Mouse (Mus musculus) limb, embryonic 12.5 days (tissue): ENCODE measurements around the gene Ttc22. TPM values are rescaled to one million over a fixed set of nuclear protein-coding genes. Genes with fewer than 3 reads are reported as not detected.
A peak's percentile ranks its signal among the peaks of the same experiment; 100 is the strongest.

Experiments
- ATAC-seq: fragments of 200-750 bp; cut with Nextera tagmentation; 2 replicates; pipeline ENCODE4 v1.8.0; 2017; ENCODE audit warnings: low read depth, moderate TSS enrichment; ENCODE audit not compliant: insufficient number of reproducible peaks, insufficient read depth, low FRiP score, low TSS enrichment
- H3K27ac ChIP-seq: fragments of 300-500 bp; sonication (generic); 2 replicates; pipeline ENCODE4 v1.5.1; 2016; ENCODE audit warnings: mild to moderate bottlenecking, moderate library complexity
- H3K27me3 ChIP-seq: fragments of 300-500 bp; sonication (generic); 2 replicates; pipeline ENCODE4 v1.6.1; 2016; ENCODE audit warnings: mild to moderate bottlenecking, moderate library complexity
- H3K36me3 ChIP-seq: fragments of 300-500 bp; sonication (generic); 2 replicates; pipeline ENCODE4 v1.6.1; 2016; ENCODE audit warnings: mild to moderate bottlenecking, moderate library complexity
- H3K4me1 ChIP-seq: fragments of 300-500 bp; sonication (generic); replicated peaks from 2 replicates; pipeline ENCODE4 v1.6.1; 2016
- H3K4me2 ChIP-seq: fragments of 300-500 bp; sonication (generic); 2 replicates; pipeline ENCODE4 v1.6.1; 2016; ENCODE audit warnings: mild to moderate bottlenecking, moderate library complexity
- H3K4me3 ChIP-seq: fragments of 300-500 bp; sonication (generic); replicated peaks from 2 replicates; pipeline ENCODE4 v1.5.1; 2016; ENCODE audit warnings: mild to moderate bottlenecking
- H3K9ac ChIP-seq: fragments of 300-500 bp; sonication (generic); replicated peaks from 2 replicates; pipeline ENCODE4 v1.6.1; 2016; ENCODE audit warnings: mild to moderate bottlenecking, moderate library complexity
- H3K9me3 ChIP-seq: fragments of 300-500 bp; sonication (generic); 2 replicates; pipeline ENCODE4 v1.6.1; 2016; ENCODE audit warnings: mild to moderate bottlenecking, moderate library complexity
- WGBS: fragments of 180-500 bp; shearing (Covaris S2); methylation state at CpG from one replicate; pipeline ENCODE4 v1.1.7; 2016; 5-methylcytosine and 5-hydroxymethylcytosine counted together
- polyA plus RNA-seq: library from polyadenylated mRNA; unstranded; fragments of >200 nt; fragmentation: Nextera tagmentation; extraction: Ambion mirVana; gene quantifications from 2 replicates; pipeline ENCODE4 v1.2.1, GENCODE M21; 2016

Ttc22 gene
- polyA plus RNA-seq, 1 experiment from 2014 or later = 0.31 TPM

DNA sequence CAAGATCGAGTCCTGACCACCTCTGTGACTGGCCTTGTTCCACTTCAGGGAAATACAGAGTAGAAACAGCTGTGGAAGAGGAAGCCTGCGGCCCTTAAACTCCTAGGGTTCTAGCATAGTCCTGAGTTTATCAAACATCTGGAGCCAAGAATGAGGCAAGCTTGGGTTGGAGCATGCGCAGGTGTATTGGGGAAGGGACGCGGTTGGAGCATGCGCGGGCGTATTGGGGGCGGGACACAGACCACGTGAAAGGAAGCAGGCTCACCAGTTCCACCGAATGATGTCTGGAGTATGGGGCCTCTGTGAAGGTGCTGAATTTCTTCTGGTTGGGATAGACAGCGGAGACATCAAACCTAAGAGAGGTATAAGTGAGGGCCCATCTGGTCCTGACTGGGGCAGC, 6.6 kb upstream of the Ttc22 start:
- Histone ChIP-seq H3K9me3 (no peaks in the 10 kb centered on the region), H3K36me3 (no peaks in the 10 kb centered on the region), H3K4me2 (no peak overlapping the region), H3K4me1 (peaks cover 10% of the 10 kb centered on the region), H3K27ac (no peak overlapping the region), H3K9ac (no peak overlapping the region), H3K27me3 (peaks cover 27% of the 10 kb centered on the region), H3K4me3 (no peak overlapping the region)
- WGBS = 77% methylated on average over 12 of the region's 12 CpGs
- ATAC-seq = no peak

DNA sequence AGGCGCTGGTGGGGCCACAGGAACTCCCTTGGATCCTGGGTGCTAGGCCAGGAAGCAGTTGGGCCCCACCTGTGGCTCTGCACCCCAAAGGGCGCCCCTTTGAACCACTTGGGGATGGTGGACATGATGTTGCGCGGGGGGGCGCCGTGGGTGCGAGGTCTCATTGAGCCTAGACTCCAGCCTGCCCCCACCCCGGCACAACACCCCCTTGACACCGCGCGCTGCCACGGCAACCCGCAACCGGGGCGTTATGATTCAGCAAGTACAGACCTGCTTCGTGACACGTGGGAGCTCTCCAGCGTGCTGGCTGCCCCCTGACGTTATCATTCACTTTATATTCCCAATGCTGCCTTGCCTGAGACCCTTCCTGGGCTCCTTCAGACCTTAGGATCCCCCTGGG, 5.2 kb upstream of the Ttc22 start, which contains the start of gene Lexm:
Gene Lexm (minus strand): TSS at position 186 of the 400 bp plus-strand sequence.
- H3K4me2 ChIP-seq = peak within 1 kb of the TSS; percentile 45
- H3K9ac ChIP-seq = no peak within 1 kb of the TSS
- WGBS = 1% methylated on average over 19 of the region's 19 CpGs
- H3K9me3 ChIP-seq = no peaks in the 10 kb centered on the region
- H3K27ac ChIP-seq = no peak within 1 kb of the TSS
- H3K4me1 ChIP-seq = peaks cover 10% of the 10 kb centered on the region
- H3K4me3 ChIP-seq = 0 out of 2 replicates have a peak within 1 kb of the TSS, but pooled peaks have one; percentile 2
- H3K36me3 ChIP-seq = no peaks in the 10 kb centered on the region
- H3K27me3 ChIP-seq = peaks cover 40% of the 10 kb centered on the region
- no peak for ATAC-seq

DNA sequence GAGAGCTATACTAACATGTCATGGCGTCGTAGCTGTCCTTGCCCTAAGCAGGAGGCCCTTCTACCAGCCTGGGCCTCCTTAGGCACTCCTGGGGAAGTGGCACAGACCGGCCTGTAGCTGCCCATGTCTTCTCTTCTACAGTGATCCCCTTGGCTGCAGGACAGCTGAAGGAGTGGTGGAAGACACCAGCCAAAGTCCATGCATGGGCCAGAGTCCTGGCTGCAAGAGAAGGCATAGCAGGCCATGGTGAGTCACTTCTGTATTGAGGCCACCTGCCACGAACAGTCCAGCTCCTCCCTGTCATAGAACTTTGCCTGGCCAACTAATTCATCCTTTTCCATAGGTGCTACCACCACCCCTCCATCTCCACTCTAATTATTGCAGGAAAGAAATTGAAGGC, 3.3 kb upstream of the Ttc22 start:
- peaks cover 15% of the 10 kb centered on the region for H3K4me1 ChIP-seq
- ATAC-seq = no peak
- H3K36me3 ChIP-seq = no peaks in the 10 kb centered on the region
- no peak overlapping the region for H3K9ac ChIP-seq
- no peaks in the 10 kb centered on the region for H3K9me3 ChIP-seq
- H3K4me2 ChIP-seq = no peak overlapping the region
- peaks cover 58% of the 10 kb centered on the region for H3K27me3 ChIP-seq
- WGBS = 88% methylated on average over 4 of the region's 4 CpGs
- H3K27ac ChIP-seq = no peak overlapping the region
- no peak overlapping the region for H3K4me3 ChIP-seq

DNA sequence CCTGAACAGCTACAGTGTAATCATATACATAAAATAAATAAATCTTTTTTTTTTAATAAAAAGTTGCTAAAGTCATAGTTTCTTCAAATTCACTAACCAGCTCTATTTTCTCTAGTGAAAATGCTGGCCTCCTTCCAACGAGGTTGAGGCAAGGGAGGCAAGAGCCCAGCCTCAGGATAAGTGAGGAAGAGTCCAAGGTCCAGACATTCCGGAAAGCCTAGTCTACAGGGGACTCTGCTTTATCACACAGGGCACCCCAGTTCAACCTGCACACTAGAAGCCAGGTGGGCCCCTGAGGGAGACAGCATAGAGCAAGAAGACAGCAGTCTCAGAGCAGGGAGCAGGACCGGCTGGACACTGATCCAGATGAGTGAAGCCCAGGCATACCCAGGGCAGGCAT, 804 bp upstream of the Ttc22 start:
- Histone ChIP-seq H3K4me2 (no peak overlapping the region), H3K4me3 (no peak overlapping the region), H3K36me3 (no peaks in the 10 kb centered on the region), H3K4me1 (peaks cover 18% of the 10 kb centered on the region), H3K27ac (no peak overlapping the region), H3K27me3 (peaks cover 76% of the 10 kb centered on the region), H3K9ac (no peak overlapping the region), H3K9me3 (no peaks in the 10 kb centered on the region)
- 64% methylated on average over 3 of the region's 3 CpGs for WGBS
- no peak for ATAC-seq

DNA sequence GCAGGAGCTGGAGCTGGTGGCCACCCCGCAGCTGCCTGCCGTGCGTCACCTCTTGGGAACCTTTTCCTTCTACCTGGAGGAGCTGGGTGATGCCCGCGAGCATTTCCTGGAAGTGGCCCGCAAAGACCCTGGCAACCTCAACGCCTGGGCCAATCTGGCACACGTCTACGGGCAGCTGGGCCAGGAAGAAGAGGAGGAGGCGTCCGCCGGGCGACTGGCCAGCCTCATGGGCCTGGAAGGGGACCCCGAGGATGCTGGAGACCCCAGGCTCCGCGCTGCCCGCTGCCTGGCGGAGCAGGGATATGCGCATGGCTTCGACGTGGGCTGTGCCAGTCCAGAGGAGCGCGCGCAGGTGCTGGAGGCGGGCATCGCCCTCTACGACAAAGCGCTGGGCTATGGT, 480 bp downstream of the Ttc22 start:
- Histone ChIP-seq H3K4me1 (peaks cover 19% of the 10 kb centered on the region), H3K36me3 (no peaks in the 10 kb centered on the region), H3K4me2 (peak overlapping the region; percentile 36; the same call in 1 of the 2 replicates), H3K27me3 (peaks cover 71% of the 10 kb centered on the region), H3K4me3 (0 out of 2 replicates have a peak overlapping the region, but pooled peaks have one; percentile 6), H3K27ac (no peak overlapping the region), H3K9ac (no peak overlapping the region), H3K9me3 (no peaks in the 10 kb centered on the region)
- 23% methylated on average over 28 of the region's 28 CpGs for WGBS
- ATAC-seq = no peak

DNA sequence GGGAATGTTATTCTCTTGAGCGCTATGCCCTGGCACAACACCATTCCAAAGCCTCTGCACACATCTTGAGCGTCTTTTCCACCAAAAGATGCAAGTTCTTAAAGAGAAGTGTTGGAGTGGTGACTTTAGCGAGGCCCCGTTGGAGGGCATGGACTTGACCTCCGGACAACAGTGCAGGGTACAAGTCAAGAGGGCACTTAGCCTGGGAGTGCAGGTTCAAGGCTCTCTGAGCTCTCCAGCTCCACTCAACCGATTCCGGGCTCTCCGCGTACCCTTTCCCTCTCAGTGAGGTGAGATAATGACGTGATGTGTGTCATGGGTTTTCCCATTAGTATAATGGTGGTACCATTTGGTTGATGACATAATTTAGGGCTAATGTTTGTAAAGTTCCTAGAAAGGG, 2.0 kb downstream of the Ttc22 start:
- Histone ChIP-seq H3K27ac (no peak overlapping the region), H3K4me2 (no peak overlapping the region), H3K27me3 (peaks cover 62% of the 10 kb centered on the region), H3K9me3 (no peaks in the 10 kb centered on the region), H3K36me3 (no peaks in the 10 kb centered on the region), H3K9ac (no peak overlapping the region), H3K4me3 (no peak overlapping the region), H3K4me1 (peaks cover 19% of the 10 kb centered on the region)
- ATAC-seq = no peak
- 91% methylated on average over 10 of the region's 10 CpGs for WGBS

- Histone ChIP-seq H3K27me3 (peaks cover 40% of the 10 kb centered on the region), H3K9me3 (no peaks in the 10 kb centered on the region), H3K36me3 (no peaks in the 10 kb centered on the region), H3K4me3 (no peak overlapping the region), H3K4me1 (peaks cover 26% of the 10 kb centered on the region), H3K4me2 (no peak overlapping the region), H3K27ac (no peak overlapping the region), H3K9ac (no peak overlapping the region)
- no peak for ATAC-seq
- WGBS = 78% methylated on average over 5 of the region's 5 CpGs
These were observed 5.6 kb downstream of the Ttc22 start for GRCm38 (mm10) chr4:106627809-106628208.

DNA sequence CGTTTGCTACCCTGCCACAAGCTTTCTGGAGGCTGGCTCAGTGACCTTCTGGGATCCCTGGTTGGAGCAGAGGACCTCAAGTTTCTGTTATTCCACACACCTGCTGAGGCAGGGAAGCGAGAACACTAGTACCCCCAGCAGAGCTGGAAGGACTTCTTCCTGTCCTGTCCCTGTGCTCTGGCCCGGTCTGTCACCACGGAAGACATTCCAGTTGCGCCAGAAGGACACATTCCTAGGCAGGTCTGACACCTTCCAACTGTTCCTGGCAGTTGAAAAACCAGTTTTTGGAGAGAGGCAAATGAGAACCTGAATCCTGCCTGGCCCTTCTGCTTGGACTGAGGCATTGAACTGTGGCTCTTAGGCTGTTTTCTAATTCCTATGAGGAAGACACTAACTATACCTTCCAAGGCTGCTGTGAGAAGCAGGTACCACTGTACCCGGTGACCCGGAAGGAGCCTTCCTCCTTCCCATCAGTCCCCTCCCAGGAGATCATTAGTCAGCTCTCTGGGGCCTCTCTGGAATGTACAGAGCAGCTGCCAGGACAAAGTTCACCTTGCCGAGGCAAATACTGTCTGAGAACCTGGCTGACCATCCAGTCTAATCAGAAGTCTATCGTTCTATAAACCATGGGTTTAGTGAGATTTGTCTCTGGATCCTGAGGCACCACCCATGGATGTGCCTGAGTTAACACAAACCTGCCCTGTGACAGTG, 6.6 kb downstream of the Ttc22 start:
- no peak overlapping the region for H3K9ac ChIP-seq
- no peak overlapping the region for H3K27ac ChIP-seq
- peaks cover 30% of the 10 kb centered on the region for H3K27me3 ChIP-seq
- H3K4me1 ChIP-seq = peaks cover 36% of the 10 kb centered on the region
- no peak overlapping the region for H3K4me3 ChIP-seq
- no peak for ATAC-seq
- H3K36me3 ChIP-seq = no peaks in the 10 kb centered on the region
- no peaks in the 10 kb centered on the region for H3K9me3 ChIP-seq
- H3K4me2 ChIP-seq = no peak overlapping the region
- 45% methylated on average over 9 of the region's 9 CpGs for whole genome bisulfite sequencing

- Histone ChIP-seq H3K9ac (no peak overlapping the region), H3K4me1 (peaks cover 39% of the 10 kb centered on the region), H3K27ac (no peak overlapping the region), H3K27me3 (peaks cover 24% of the 10 kb centered on the region), H3K4me2 (no peak overlapping the region), H3K4me3 (no peak overlapping the region), H3K9me3 (no peaks in the 10 kb centered on the region), H3K36me3 (no peaks in the 10 kb centered on the region)
- WGBS = 54% methylated on average over 5 of the region's 5 CpGs
- ATAC-seq = no peak
These were observed 7.1 kb downstream of the Ttc22 start for GRCm38 (mm10) chr4:106629374-106629773.

DNA sequence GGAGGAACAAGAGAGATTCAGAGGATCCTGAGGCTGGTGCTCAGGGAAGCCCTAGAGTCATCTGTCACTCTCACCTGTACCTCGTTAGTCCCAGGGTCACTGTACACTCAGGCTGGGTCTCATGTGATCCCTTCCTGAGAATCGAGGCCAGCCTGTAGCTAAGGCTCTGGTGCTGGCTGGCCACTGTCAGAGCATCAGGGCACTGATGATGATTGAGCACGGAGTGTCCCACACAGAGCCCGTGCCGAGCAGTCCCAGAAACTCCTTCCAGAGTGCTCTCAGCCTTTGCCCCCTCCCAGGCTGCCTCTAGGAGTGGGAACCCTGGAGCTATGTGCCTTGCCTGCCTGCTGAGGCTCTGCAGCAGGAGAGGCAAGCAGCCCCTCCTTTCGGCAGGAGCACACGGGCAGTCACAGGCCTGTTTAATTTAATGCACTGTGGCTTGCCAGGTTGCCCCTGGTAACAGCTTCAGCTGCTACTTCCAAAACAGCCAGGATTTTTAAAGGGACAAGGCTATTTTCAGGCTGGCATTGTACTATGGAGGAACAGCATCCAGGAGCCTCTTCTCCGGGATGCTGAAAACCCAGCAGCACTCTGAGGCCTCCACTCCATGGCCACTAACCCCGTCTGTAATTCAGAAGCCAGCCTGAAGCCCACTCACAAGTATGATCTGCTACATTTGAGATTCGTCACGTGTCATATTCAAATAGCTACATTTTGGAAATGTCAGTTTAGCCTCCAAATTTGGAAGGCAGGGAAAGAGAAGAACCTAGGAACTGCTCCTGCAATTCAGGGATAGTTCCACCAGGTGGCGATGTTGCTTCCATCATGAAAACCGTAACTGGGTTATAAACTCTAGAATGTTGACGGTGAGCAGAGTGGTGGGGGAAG, 8.3 kb downstream of the Ttc22 start:
- Histone ChIP-seq H3K36me3 (no peaks in the 10 kb centered on the region), H3K4me3 (no peak overlapping the region), H3K27ac (peak overlapping the region; percentile 56; the same call in 1 of the 2 replicates), H3K9me3 (no peaks in the 10 kb centered on the region), H3K4me2 (peak overlapping the region; percentile 33), H3K27me3 (peaks cover 16% of the 10 kb centered on the region), H3K9ac (0 out of 2 replicates have a peak overlapping the region, but pooled peaks have one; percentile 34), H3K4me1 (peaks cover 39% of the 10 kb centered on the region)
- ATAC-seq = peak; percentile 59
- 17% methylated on average over 14 of the region's 14 CpGs for WGBS

DNA sequence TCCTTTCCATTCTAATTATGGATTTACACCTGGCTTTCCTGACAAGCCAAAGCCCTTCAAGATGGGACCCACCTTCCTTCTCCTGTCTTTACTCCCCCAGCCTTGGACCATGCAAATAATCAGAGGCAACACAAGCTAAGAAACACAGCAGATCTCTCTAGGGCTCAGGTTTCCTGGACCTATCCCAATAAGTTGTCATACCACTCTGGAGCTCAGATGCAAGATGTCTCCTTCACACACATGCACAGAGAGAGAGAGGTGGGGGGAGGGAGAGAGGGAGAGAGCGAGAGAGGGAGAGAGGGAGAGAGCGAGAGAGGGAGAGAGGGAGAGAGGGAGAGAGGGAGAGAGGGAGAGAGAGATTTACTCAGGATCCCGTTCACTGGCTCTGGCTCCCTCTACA, 10.1 kb downstream of the Ttc22 start:
- H3K4me3 ChIP-seq = no peak overlapping the region

More for the DNA sequence above, 10.1 kb downstream of the Ttc22 start:
- H3K27ac ChIP-seq = no peak overlapping the region
- ATAC-seq = no peak
- H3K36me3 ChIP-seq = no peaks in the 10 kb centered on the region
- WGBS = 86% methylated on average over 1 of the region's 3 CpGs
- H3K27me3 ChIP-seq = peaks cover 10% of the 10 kb centered on the region
- no peak overlapping the region for H3K4me2 ChIP-seq
- peaks cover 25% of the 10 kb centered on the region for H3K4me1 ChIP-seq
- no peak overlapping the region for H3K9ac ChIP-seq
- no peaks in the 10 kb centered on the region for H3K9me3 ChIP-seq
